Mouse (Mus musculus) neural tube, embryonic 14.5 days (tissue): ENCODE results near the gene Rps27. TPM values are rescaled to one million over a fixed set of nuclear protein-coding genes. Genes with fewer than 3 reads are reported as not detected.

Source experiments
- polyA plus RNA-seq: library from polyadenylated mRNA; unstranded; fragments of >200 nt; fragmentation: Nextera tagmentation; extraction: Ambion mirVana; gene quantifications from 2 replicates; pipeline ENCODE4 v1.2.1, GENCODE M21; 2014

Rps27 gene
- polyA plus RNA-seq, 1 experiment from 2014 or later: 936 TPM

Other genes with a start within 250 kb of the Rps27 start
- gene Hax1, start 214.9 kb downstream of the Rps27 start, polyA plus RNA-seq: 97.2 and 110 TPM in 2 replicates
- gene 4933434E20Rik, start 162.0 kb downstream of the Rps27 start, polyA plus RNA-seq: 219 and 232 TPM in 2 replicates
- gene Ubap2l, start 161.0 kb downstream of the Rps27 start, polyA plus RNA-seq: 163 and 171 TPM in 2 replicates
- 281 and 342 TPM in 2 replicates for gene Tpm3, start 141.0 kb downstream of the Rps27 start, polyA plus RNA-seq
- gene Nup210l, start 109.5 kb downstream of the Rps27 start, polyA plus RNA-seq: 0.35 and 0.52 TPM in 2 replicates
- 8.0 and 12.4 TPM in 2 replicates for gene Rab13, start within 50 bp of the Rps27 start, polyA plus RNA-seq
- gene Jtb, start 17.9 kb upstream of the Rps27 start, polyA plus RNA-seq: 98.9 and 102 TPM in 2 replicates
- 1.3 and 2.4 TPM in 2 replicates for gene Creb3l4, start 29.9 kb upstream of the Rps27 start, polyA plus RNA-seq
- gene Slc39a1, start 34.5 kb upstream of the Rps27 start, polyA plus RNA-seq: 41.2 and 46.0 TPM in 2 replicates
- 11.6 and 12.6 TPM in 2 replicates for gene Crtc2, start 40.5 kb upstream of the Rps27 start, polyA plus RNA-seq
- gene Dennd4b, start 51.5 kb upstream of the Rps27 start, polyA plus RNA-seq: 7.3 and 8.5 TPM in 2 replicates
- 14.3 and 21.6 TPM in 2 replicates for gene Gatad2b, start 79.5 kb upstream of the Rps27 start, polyA plus RNA-seq
- 21.3 and 21.7 TPM in 2 replicates for gene Slc27a3, start 176.3 kb upstream of the Rps27 start, polyA plus RNA-seq
- 30.1 and 35.2 TPM in 2 replicates for gene Ints3, start 220.0 kb upstream of the Rps27 start, polyA plus RNA-seq